Mouse (Mus musculus) hindbrain, embryonic 11.5 days (tissue): ENCODE measurements around the gene Faf1. TPM values are rescaled to one million over a fixed set of nuclear protein-coding genes. Genes with fewer than 3 reads are reported as not detected.

Experiments
- ATAC-seq: fragments of 200-750 bp; cut with Nextera tagmentation; 2 replicates; pipeline ENCODE4 v1.8.0; 2017; ENCODE audit warnings: mild to moderate bottlenecking, moderate TSS enrichment, moderate library complexity; ENCODE audit not compliant: low FRiP score
- DNase-seq: peaks from one replicate; pipeline ENCODE4 v3.0.0-alpha.2; 2015; ENCODE audit warnings: low spot score
- H3K27ac ChIP-seq: fragments of 300-500 bp; sonication (generic); 2 replicates; pipeline ENCODE4 v1.5.1; 2014; ENCODE audit warnings: mild to moderate bottlenecking, low read depth, low read length
- H3K27me3 ChIP-seq: fragments of 300-500 bp; sonication (generic); 2 replicates; pipeline ENCODE4 v1.6.1; 2014; ENCODE audit warnings: mild to moderate bottlenecking, low read length, moderate library complexity, mixed read lengths; ENCODE audit not compliant: control insufficient read depth, insufficient read depth
- H3K36me3 ChIP-seq: fragments of 300-500 bp; sonication (generic); 2 replicates; pipeline ENCODE4 v1.6.1; 2014; ENCODE audit warnings: mild to moderate bottlenecking, low read length, moderate library complexity, mixed read lengths; ENCODE audit not compliant: control insufficient read depth, insufficient read depth
- H3K4me1 ChIP-seq: fragments of 300-500 bp; sonication (generic); replicated peaks from 2 replicates; pipeline ENCODE4 v1.6.1; 2014; ENCODE audit warnings: low read length, mixed read lengths; ENCODE audit not compliant: control insufficient read depth, insufficient read depth
- H3K4me2 ChIP-seq: fragments of 300-500 bp; sonication (generic); replicated peaks from 2 replicates; pipeline ENCODE4 v1.6.1; 2014; ENCODE audit warnings: mild to moderate bottlenecking, low read depth, low read length
- H3K4me3 ChIP-seq: fragments of 300-500 bp; sonication (generic); 2 replicates; pipeline ENCODE4 v1.5.1; 2014; ENCODE audit warnings: low read depth, low read length
- H3K9ac ChIP-seq: fragments of 300-500 bp; sonication (generic); 2 replicates; pipeline ENCODE4 v1.6.1; 2014; ENCODE audit warnings: low read depth, low read length
- H3K9me3 ChIP-seq: fragments of 300-500 bp; sonication (generic); 2 replicates; pipeline ENCODE4 v1.6.1; 2016; ENCODE audit warnings: low read length; ENCODE audit not compliant: control insufficient read depth
- WGBS: fragments of 180-500 bp; shearing (Covaris S2); extraction: QIAGEN DNeasy Blood & Tissue Kit; methylation state at CpG from one replicate; pipeline ENCODE4 v1.1.7; 2014; 5-methylcytosine and 5-hydroxymethylcytosine counted together
- polyA plus RNA-seq: library from polyadenylated mRNA; unstranded; fragments of >200 nt; fragmentation: Nextera tagmentation; extraction: Ambion mirVana; gene quantifications from 2 replicates; pipeline ENCODE4 v1.2.1, GENCODE M21; 2014

Gene Faf1
- polyA plus RNA-seq, 1 experiment from 2014 or later, result 41.5 TPM

DNA sequence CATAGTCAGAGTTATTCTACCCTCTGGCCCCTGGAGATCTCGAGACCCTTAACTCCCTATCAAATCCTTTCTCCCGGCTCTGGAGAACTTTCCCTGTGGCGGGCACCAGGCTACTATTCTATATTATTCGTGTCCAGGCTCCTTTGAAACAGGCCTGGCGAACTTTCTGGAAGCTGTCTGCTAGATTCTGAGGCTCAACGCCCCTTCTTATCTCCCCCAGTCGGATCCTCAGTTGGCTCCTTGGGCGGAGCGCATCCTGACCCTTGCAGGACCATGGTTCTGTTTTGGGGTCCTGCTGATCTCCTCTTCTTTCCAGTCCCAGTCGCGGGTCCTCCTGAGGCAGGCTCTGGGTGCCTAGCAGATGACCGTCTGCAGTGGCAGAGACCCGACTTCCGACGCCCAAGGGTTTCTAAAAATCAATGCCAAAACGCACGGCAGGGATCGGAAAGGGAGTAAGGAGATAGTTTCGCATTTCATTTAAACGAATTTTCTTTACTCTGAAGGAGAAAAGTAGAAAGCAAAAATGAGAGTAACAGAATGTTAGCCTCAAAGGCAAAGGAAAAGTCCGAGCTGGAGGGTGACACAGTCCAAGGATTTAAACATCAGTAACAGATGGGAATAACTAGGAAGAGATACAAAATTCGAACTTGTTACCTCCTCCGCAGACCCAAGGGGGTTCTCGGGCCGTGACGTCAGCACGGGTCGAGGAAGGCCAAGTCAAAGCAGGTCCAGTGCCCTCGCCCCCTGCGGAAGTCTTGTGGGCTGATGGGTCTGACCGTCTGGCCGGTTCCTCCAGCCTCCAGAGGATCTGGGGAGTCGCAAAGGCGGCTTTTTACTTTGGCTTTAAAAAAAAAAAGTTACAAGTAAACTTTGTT lies 300.1 kb downstream of the Faf1 start:
- Histone ChIP-seq H3K9me3 (no peaks in the 10 kb centered on the region), H3K9ac (no peak overlapping the region), H3K27ac (no peak overlapping the region), H3K36me3 (no peaks in the 10 kb centered on the region), H3K27me3 (peaks cover 94% of the 10 kb centered on the region), H3K4me3 (no peak overlapping the region), H3K4me1 (peaks cover 18% of the 10 kb centered on the region), H3K4me2 (no peak overlapping the region)
- DNase-seq (peak; percentile 62), ATAC-seq (no peak)
- WGBS, result 1% methylated on average over 34 of the region's 34 CpGs

DNA sequence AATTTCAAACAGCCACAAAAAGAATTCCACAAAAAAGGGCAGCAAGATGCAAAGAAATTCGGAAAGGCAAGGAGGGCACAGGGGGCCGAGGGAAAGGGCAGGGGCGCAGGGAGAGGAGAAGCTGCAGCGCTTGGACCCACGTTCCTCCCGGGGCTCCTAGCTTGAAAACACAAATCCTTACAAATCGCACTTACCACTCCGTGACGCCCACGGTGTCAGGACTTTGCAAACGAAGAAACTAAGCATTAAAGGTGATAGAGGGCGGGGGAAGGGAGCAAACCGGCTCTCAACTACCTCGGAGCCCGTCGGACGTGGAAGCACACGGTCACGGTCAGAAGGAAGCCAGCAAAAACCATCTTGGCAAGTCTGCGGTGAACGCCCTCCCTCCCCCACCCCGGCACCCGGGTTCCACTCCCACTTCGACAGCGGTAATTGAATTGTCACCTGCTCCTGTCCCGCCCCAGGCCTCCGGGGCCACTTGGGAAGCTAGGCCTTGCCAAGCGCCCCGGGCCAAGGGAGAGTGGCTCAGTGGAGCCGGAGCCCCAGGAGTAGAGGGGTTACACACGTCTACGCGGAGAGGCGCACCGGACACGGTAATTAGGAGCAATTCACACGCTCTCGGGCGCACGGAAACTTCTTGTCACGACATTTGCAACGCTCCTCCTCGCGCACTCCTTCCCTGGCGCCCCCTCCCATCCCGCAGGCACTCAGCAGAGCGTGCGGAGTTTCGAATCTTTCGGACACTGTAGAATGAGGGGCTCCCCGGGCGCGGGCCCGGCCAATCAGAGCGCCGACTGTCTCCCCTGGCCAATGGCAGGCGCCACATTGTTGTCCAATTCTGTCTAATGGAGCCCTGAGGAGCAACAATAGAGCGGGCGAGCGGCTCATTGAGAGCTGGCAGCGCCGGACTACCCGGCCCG lies 301.0 kb downstream of the Faf1 start, which contains the start of gene Dmrta2:
Dmrta2 (plus strand) TSS at position 906 of the 920 bp plus-strand sequence.
- under 1% methylated on average over 64 of the region's 64 CpGs for WGBS
- H3K9ac ChIP-seq, result peak within 1 kb of the TSS; percentile 51

DNA sequence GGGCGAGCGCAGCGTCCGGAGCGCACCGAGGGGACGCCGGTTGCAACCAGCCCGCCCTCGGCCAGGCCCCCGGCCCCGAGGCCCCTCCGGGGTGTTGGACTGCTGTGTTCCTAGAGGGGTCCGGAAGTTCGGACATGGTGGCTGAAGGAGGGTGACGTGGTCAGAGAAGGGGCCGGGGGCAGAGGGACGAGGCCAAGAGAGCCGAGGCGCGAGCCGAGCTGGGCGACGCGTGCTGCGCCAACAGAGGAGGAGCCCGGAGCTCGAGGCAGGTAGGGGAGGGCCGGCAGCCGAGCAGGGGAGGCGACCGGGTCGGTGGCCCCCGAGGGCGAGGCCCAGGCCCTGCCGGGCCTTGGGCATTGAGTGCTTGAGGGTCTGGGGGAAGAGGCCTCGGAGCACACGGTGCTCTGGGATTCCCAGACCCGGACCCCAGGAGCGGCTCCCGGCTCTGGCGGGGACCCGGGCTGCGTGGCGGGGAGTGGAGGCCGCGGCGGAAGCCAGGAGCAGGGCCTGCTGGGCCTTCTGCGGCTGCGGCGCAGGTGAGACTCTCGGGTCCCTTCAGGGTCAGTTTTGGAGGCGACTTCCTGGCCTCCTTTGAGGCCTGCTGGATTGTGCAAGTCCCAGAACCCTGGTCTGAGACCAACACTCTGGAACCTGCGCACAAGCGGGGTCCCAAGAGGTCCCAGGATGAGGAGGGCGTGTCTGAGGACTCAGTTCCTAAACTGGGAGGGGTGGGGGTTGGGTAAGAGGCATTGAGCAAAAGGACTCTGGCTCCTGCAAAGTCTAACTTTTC lies 301.9 kb downstream of the Faf1 start:
- Histone ChIP-seq H3K27ac (no peak overlapping the region), H3K36me3 (no peaks in the 10 kb centered on the region), H3K4me2 (peak overlapping the region; percentile 75), H3K27me3 (peaks cover 98% of the 10 kb centered on the region), H3K4me3 (peak overlapping the region; percentile 35), H3K9me3 (no peaks in the 10 kb centered on the region), H3K9ac (peak overlapping the region; percentile 51), H3K4me1 (peaks cover 24% of the 10 kb centered on the region)
- WGBS, result under 1% methylated on average over 51 of the region's 56 CpGs
- DNase-seq (peak; percentile 56), ATAC-seq (peak; percentile 63)

More for the DNA sequence above, 301.0 kb downstream of the Faf1 start, which contains the start of gene Dmrta2:
- H3K4me1 ChIP-seq, result peaks cover 21% of the 10 kb centered on the region
- no peak within 1 kb of the TSS for H3K27ac ChIP-seq
- peak within 1 kb of the TSS; percentile 75 for H3K4me2 ChIP-seq
- DNase-seq (peak; percentile 87), ATAC-seq (peak; percentile 96)
- H3K9me3 ChIP-seq, result no peaks in the 10 kb centered on the region
- peaks cover 97% of the 10 kb centered on the region for H3K27me3 ChIP-seq
- peak within 1 kb of the TSS; percentile 35 for H3K4me3 ChIP-seq
- H3K36me3 ChIP-seq, result no peaks in the 10 kb centered on the region

DNA sequence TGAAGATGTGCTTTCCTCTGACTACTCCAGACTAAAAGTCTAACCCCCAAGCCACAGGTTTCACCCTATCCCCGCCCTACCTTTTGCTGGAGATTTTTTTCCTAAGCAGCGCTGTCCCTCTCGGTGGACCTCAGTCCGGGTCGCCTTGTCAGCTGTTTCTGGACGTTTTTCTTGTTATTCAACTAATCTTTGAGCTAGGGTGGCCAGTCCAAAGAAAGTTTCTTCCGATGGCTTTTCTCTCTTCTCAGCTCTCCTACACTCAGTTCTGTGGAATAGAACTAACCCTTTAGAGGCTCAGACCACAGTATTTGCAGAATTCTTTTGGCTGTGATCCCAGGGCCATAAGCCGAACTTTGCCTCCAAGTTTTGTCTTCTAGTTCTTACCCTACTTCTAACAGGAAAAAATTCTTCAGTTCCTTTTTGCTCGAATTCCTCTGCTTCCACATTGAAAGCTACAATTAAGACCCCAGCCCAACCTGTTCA lies 302.5 kb downstream of the Faf1 start:
- peak overlapping the region; percentile 75; the same call in 1 of the 2 replicates for H3K4me2 ChIP-seq
- WGBS, result 5% methylated on average over 9 of the region's 9 CpGs
- H3K4me1 ChIP-seq, result peaks cover 26% of the 10 kb centered on the region
- no peaks in the 10 kb centered on the region for H3K36me3 ChIP-seq
- no peak overlapping the region for H3K9ac ChIP-seq
- ATAC-seq (no peak), DNase-seq (peak; percentile 52)
- no peaks in the 10 kb centered on the region for H3K9me3 ChIP-seq
- H3K27ac ChIP-seq, result no peak overlapping the region
- peak overlapping the region; percentile 35; the same call in 1 of the 2 replicates for H3K4me3 ChIP-seq
- peaks cover 98% of the 10 kb centered on the region for H3K27me3 ChIP-seq

DNA sequence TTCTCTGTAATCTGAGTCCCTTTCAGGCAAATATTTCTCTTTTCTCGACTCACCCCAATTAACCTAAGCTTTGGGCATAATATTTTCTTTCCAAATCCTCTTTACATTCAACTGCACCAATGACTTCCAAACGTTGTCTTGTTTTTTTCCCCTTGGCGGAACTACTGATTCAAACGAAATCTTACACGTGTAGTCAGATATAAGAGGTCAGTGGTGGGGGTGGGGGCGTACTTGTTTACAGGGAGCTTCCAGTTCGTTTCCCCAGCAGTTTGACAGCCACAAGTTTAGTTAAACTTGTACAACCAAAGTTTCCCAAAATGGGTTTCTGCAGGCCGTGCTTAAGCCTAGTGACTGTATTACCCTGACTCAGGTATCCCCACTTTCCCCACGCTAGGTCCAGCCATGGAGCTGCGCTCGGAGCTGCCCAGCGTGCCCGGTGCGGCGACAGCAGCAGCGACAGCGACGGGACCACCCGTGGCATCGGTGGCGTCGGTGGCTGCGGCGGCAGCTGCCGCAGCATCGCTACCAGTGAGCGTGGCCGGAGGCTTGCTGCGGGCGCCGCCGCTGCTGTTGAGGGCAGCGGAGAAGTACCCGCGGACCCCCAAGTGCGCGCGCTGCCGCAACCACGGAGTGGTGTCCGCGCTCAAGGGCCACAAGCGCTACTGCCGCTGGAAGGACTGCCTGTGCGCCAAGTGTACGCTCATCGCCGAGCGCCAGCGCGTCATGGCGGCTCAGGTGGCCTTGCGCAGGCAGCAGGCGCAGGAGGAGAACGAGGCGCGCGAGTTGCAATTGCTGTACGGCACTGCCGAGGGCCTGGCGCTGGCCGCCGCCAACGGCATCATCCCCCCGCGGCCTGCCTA lies 303.3 kb downstream of the Faf1 start:
- Histone ChIP-seq H3K27me3 (peaks cover 98% of the 10 kb centered on the region), H3K4me2 (peak overlapping the region; percentile 28; the same call in 1 of the 2 replicates), H3K36me3 (no peaks in the 10 kb centered on the region), H3K9ac (no peak overlapping the region), H3K9me3 (no peaks in the 10 kb centered on the region), H3K4me1 (peaks cover 26% of the 10 kb centered on the region), H3K4me3 (peak overlapping the region; percentile 10; the same call in 1 of the 2 replicates), H3K27ac (no peak overlapping the region)
- ATAC-seq, result no peak
- WGBS, result under 1% methylated on average over 66 of the region's 66 CpGs
- DNase-seq, result peak; percentile 69

DNA sequence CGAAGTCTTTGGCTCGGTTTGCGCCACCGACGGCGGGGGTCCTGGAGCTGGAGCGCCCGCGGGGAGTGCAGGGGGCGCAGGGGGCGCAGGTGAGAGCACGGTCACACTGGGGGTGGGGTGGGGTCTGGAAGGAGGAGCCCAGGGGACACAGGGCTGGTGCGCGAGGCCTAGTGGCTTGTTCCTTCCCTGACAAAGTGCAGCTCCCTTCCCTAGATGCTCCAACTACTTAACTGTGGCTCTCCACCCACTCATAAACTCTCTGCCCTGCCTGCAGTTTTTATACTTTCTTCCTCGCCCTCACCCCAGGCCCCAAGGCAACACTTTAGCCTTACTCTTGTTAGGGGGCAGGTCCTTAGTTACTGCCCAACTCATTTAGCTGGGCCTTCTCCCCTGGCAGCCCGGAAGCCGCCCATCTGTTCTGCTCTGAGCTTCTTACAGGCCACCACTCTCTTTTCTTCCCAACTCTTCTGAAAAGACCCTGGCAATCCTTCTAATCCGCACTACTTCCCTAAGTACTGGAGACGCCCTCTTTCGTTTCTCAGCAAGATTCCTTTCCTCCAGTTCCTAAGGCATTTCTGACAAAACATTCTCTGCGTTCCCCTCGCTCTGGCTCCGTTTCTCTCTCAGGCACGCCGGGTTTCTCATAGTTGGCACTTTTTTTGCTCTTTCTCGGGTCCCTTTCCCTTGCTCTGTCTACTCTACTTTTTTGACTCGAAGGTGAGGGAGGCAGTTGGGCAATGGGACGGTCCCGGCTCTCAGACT lies 304.1 kb downstream of the Faf1 start:
- Histone ChIP-seq H3K9me3 (no peaks in the 10 kb centered on the region), H3K27me3 (peaks cover 98% of the 10 kb centered on the region), H3K36me3 (no peaks in the 10 kb centered on the region), H3K4me3 (no peak overlapping the region), H3K4me1 (peaks cover 24% of the 10 kb centered on the region), H3K4me2 (no peak overlapping the region), H3K9ac (no peak overlapping the region), H3K27ac (no peak overlapping the region)
- 1% methylated on average over 29 of the region's 29 CpGs for WGBS
- ATAC-seq, result no peak
- DNase-seq, result peak; percentile 61
